Mouse (Mus musculus) cerebellum, postnatal 36 days (tissue): Measurements from ENCODE around the gene Serinc5.

Source experiments
- DNase-seq, 2 experiments: peaks; one replicate each; pipeline ENCODE4 v3.0.0; 2021 to 2022; ENCODE audit warnings: mixed read lengths in 2 of 2

The Serinc5 gene

GRCm38 (mm10) chr13:92615201-92615600 lies 4.3 kb downstream of the Serinc5 start:
- DNase-seq = no peak

GRCm38 (mm10) chr13:92616459-92616858 lies 5.6 kb downstream of the Serinc5 start:
- no peak for DNase-seq

- no peak for DNase-seq
Measured at GRCm38 (mm10) chr13:92626196-92626595, 15.3 kb downstream of the Serinc5 start.

GRCm38 (mm10) chr13:92626725-92627124 lies 15.8 kb downstream of the Serinc5 start:
- DNase-seq = no peak

GRCm38 (mm10) chr13:92629509-92629908 lies 18.6 kb downstream of the Serinc5 start:
- DNase-seq = no peak

GRCm38 (mm10) chr13:92631450-92631849 lies 20.6 kb downstream of the Serinc5 start:
- DNase-seq = no peak

- DNase-seq = no peak
Measured at GRCm38 (mm10) chr13:92632550-92632949, 21.7 kb downstream of the Serinc5 start.

GRCm38 (mm10) chr13:92635040-92635439 lies 24.1 kb downstream of the Serinc5 start:
- no peak for DNase-seq

GRCm38 (mm10) chr13:92636226-92636909 lies 25.5 kb downstream of the Serinc5 start:
- no peak for DNase-seq

- no peak for DNase-seq
Measured at GRCm38 (mm10) chr13:92636910-92637275, 26.0 kb downstream of the Serinc5 start.

GRCm38 (mm10) chr13:92639093-92640014 lies 28.5 kb downstream of the Serinc5 start:
- no peak for DNase-seq

- DNase-seq = no peak
Measured at GRCm38 (mm10) chr13:92644199-92644598, 33.3 kb downstream of the Serinc5 start.

GRCm38 (mm10) chr13:92644753-92645152 lies 33.9 kb downstream of the Serinc5 start:
- DNase-seq = no peak

- peak; percentile 59 to 65 for DNase-seq
Measured at GRCm38 (mm10) chr13:92647695-92648094, 36.8 kb downstream of the Serinc5 start.

- no peak for DNase-seq
Measured at GRCm38 (mm10) chr13:92649111-92649510, 38.2 kb downstream of the Serinc5 start.

GRCm38 (mm10) chr13:92650956-92651355 lies 40.1 kb downstream of the Serinc5 start:
- no peak for DNase-seq

- no peak for DNase-seq
Measured at GRCm38 (mm10) chr13:92652498-92652897, 41.6 kb downstream of the Serinc5 start.

GRCm38 (mm10) chr13:92653283-92653682 lies 42.4 kb downstream of the Serinc5 start:
- no peak for DNase-seq

GRCm38 (mm10) chr13:92656815-92657513 lies 46.1 kb downstream of the Serinc5 start:
- peak in 1 of 2 experiments; percentile 41 for DNase-seq

GRCm38 (mm10) chr13:92659611-92660010 lies 48.7 kb downstream of the Serinc5 start:
- DNase-seq = no peak

- DNase-seq = no peak
Measured at GRCm38 (mm10) chr13:92662555-92663286, 51.8 kb downstream of the Serinc5 start.

GRCm38 (mm10) chr13:92665008-92665407 lies 54.1 kb downstream of the Serinc5 start:
- no peak for DNase-seq
